Mouse (Mus musculus): Measurements from ENCODE around the gene Il6st. TPM values are rescaled to one million over a fixed set of nuclear protein-coding genes. Genes with fewer than 3 reads are reported as not detected.

Il6st gene
- polyA plus RNA-seq, 1 experiment: not detected

DNA sequence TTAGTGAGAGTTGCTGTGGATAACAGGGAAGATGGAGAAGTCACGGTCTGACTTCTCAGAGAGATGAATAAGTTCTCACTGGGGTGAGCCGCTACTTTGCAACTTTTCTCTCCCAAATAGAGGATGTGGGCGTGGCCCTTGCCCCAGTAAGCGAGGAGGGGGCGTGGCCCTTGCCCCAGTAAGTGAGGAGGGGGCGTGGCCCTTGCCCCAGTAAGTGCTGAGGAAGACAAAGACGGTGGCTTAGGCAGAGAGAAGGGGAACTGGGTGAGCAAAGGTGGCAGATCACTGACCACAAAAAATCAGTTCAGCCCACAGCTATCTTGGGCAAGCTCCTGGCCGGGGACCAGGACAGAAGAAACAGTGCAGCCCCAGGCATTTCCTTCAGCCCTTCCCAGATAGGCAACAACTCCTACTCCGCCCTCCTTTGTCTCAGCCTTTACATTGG, 23.9 kb upstream of the Il6st start:
- no peak for TF ChIP-seq POLR2A (IDR thresholded peaks at IDR 0.05; ENCODE audit: insufficient read depth, low read depth, low read length)
- no peak for TF ChIP-seq CTCF (IDR thresholded peaks at IDR 0.05; ENCODE audit: insufficient read depth, low read depth, low read length)
- Histone ChIP-seq H3K27ac (ENCODE audit: insufficient read depth, low read depth, low read length) (no peak overlapping the region), H3K4me1 (ENCODE audit: control insufficient read depth, insufficient read depth, low read length) (peaks cover 10% of the 10 kb centered on the region), H3K4me3 (ENCODE audit: insufficient read depth, low read depth, low read length) (no peak overlapping the region)
- 16% methylated on average over 9 of the region's 9 CpGs for WGBS

DNA sequence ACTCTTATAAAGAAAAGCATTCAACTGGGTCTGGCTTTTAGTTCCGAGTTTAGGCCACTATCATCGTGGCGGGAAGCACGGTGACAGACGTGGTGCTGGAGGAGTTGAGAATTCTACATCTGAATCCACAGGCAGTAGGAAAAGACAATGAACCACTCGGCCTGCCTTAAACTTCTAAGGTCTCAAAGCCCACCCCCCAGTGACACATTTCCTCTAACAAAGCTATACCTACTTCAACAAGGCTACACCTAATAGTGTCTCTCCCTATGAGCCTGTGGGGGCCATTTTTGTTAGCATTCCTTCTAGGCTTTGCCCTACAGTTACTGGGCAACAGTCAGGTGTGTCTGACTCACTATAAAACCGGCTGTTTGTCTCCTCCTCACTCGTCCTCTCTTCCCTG, 23.2 kb upstream of the Il6st start:
- TF ChIP-seq CTCF (IDR thresholded peaks at IDR 0.05; ENCODE audit: insufficient read depth, low read depth, low read length) (no peak), POLR2A (IDR thresholded peaks at IDR 0.05; ENCODE audit: insufficient read depth, low read depth, low read length) (no peak)
- Histone ChIP-seq H3K27ac (ENCODE audit: insufficient read depth, low read depth, low read length) (no peak overlapping the region), H3K4me1 (ENCODE audit: control insufficient read depth, insufficient read depth, low read length) (peaks cover 10% of the 10 kb centered on the region), H3K4me3 (ENCODE audit: insufficient read depth, low read depth, low read length) (no peak overlapping the region)
- WGBS: 82% methylated on average over 8 of the region's 8 CpGs

DNA sequence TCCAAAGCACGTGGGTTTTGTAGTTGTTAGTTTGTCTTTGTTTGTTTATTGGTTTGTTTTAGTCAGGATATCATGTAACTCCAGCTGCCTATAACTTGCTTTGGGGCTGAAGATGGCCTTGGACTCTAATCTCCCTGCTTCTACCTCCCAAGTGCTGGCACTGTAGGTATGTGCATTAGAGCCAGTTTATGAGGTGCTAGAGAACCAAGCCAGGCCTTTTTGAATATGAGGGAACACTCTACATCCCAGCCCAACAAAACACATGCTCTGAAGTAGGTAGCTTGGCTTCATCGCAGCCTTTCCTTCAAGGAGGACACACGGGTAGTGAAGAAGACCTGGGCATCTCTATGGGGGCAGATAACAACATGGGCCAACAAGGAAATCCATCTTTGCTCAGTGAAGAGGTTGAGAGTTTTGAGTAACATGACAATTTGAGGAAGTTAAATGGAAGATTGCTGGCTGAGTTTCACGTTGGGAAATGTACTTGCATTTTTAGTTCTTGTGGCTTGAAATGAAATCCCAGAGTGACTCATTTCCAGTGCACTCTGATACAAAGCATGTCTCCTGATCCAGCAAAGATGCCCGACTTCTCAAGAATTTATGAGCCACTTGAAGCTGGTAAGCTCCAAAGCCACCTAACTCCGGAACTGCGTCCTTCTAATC, 20.9 kb upstream of the Il6st start:
- peaks cover 9% of the 10 kb centered on the region for H3K4me1 ChIP-seq (ENCODE audit: control insufficient read depth, insufficient read depth, low read length)
- no peak overlapping the region for H3K27ac ChIP-seq (ENCODE audit: insufficient read depth, low read depth, low read length)
- no peak overlapping the region for H3K4me3 ChIP-seq (ENCODE audit: insufficient read depth, low read depth, low read length)
- WGBS: 88% methylated on average over 7 of the region's 7 CpGs
- TF ChIP-seq CTCF (IDR thresholded peaks at IDR 0.05; ENCODE audit: insufficient read depth, low read depth, low read length) (no peak), POLR2A (IDR thresholded peaks at IDR 0.05; ENCODE audit: insufficient read depth, low read depth, low read length) (no peak)

DNA sequence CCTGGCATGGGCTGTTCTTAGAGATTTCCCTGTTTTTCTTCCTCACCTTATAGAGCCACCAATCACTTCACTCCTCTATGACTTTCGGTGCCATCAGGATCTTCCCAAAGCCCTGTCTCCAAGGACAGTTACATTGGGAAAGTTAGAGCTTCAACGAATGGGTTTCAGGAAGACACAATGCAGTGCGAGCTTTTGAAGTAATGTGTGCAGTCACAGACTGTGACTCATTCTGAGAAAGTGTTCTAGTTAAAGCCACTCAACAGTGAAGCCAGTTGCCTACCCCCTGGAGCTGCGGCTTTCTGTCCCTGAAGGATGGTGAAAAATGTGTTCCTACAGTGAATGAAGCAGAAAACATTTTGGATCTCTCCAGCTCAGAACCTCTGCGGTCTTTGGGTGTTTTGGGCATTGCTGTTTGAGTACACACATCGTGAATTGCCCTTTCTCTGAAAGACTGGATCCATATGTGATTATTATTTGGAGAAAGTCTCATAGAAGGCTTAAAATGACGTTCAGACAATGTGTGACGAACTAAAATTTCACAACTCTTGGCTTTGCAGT, 16.7 kb upstream of the Il6st start:
- TF ChIP-seq CTCF (IDR thresholded peaks at IDR 0.05; ENCODE audit: insufficient read depth, low read depth, low read length) (no peak), POLR2A (IDR thresholded peaks at IDR 0.05; ENCODE audit: insufficient read depth, low read depth, low read length) (no peak)
- 63% methylated on average over 8 of the region's 8 CpGs for WGBS
- no peak overlapping the region for H3K27ac ChIP-seq (ENCODE audit: insufficient read depth, low read depth, low read length)
- no peaks in the 10 kb centered on the region for H3K4me1 ChIP-seq (ENCODE audit: control insufficient read depth, insufficient read depth, low read length)
- no peak overlapping the region for H3K4me3 ChIP-seq (ENCODE audit: insufficient read depth, low read depth, low read length)

DNA sequence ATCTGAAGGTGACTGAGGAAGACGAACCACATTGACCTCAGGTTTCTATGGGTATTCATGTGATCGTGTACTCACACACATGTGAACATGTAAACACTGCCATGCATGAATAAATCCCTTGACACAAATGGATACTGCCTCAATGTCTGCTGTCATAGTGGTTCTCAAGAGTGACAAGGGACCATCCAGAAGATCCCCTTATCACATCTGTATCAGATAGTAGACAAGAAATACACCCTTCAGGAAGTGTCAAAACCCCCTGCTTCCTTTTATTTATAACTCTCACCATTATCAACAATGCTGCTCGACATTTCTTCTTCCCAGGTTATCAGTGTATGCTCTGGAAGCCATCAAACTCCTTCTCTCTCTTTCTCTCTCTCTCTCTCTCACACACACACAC, 13.7 kb upstream of the Il6st start:
- Histone ChIP-seq H3K4me3 (ENCODE audit: insufficient read depth, low read depth, low read length) (no peak overlapping the region), H3K4me1 (ENCODE audit: control insufficient read depth, insufficient read depth, low read length) (no peaks in the 10 kb centered on the region), H3K27ac (ENCODE audit: insufficient read depth, low read depth, low read length) (no peak overlapping the region)
- WGBS: 87% methylated on average over 3 of the region's 3 CpGs
- TF ChIP-seq POLR2A (IDR thresholded peaks at IDR 0.05; ENCODE audit: insufficient read depth, low read depth, low read length) (no peak), CTCF (IDR thresholded peaks at IDR 0.05; ENCODE audit: insufficient read depth, low read depth, low read length) (no peak)

DNA sequence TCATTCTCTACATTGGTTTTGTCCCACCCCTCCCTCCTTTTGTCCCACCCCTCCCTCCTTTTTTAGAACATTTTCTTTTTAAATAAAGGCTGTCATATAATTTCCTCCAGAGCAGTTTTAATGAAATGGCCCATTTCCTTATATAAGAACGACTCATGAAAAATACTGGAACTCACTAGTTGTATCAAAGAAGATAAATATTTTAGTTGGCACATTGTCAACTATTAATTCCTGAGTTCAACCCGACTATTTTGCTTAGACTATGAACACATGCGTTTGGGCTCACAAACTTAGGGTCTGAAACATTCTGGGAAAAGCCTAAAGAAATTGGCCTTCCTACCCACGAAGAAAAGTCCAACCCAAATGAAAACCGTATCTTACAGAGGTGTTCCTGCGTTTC, 6.5 kb upstream of the Il6st start:
- WGBS: 80% methylated on average over 6 of the region's 6 CpGs
- H3K4me1 ChIP-seq (ENCODE audit: control insufficient read depth, insufficient read depth, low read length): no peaks in the 10 kb centered on the region
- H3K27ac ChIP-seq (ENCODE audit: insufficient read depth, low read depth, low read length): no peak overlapping the region
- no peak for TF ChIP-seq CTCF (IDR thresholded peaks at IDR 0.05; ENCODE audit: insufficient read depth, low read depth, low read length)
- TF ChIP-seq POLR2A (IDR thresholded peaks at IDR 0.05; ENCODE audit: insufficient read depth, low read depth, low read length): no peak
- no peak overlapping the region for H3K4me3 ChIP-seq (ENCODE audit: insufficient read depth, low read depth, low read length)

DNA sequence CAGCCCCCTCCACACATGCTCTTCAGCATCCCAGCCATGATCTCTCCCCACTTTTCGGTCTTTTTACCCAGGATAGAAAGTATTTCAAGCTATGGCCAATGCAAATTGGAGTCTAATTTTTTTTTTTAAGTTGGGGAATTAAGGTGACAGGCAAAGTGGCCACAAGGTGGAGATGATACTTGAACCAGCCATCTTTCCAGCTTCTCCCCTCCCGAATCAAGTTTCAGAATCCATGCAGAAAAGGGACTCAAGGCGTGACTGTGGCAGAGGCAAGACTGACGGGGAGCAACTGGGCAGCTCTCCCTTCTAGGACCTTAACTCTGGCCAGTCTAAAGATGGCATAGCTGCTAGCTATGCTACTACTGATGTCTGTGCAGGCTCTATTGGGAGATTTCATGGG, 5.9 kb upstream of the Il6st start:
- H3K4me3 ChIP-seq (ENCODE audit: insufficient read depth, low read depth, low read length): no peak overlapping the region
- H3K4me1 ChIP-seq (ENCODE audit: control insufficient read depth, insufficient read depth, low read length): no peaks in the 10 kb centered on the region
- no peak overlapping the region for H3K27ac ChIP-seq (ENCODE audit: insufficient read depth, low read depth, low read length)
- no peak for TF ChIP-seq POLR2A (IDR thresholded peaks at IDR 0.05; ENCODE audit: insufficient read depth, low read depth, low read length)
- TF ChIP-seq CTCF (IDR thresholded peaks at IDR 0.05; ENCODE audit: insufficient read depth, low read depth, low read length): no peak
- 87% methylated on average over 4 of the region's 4 CpGs for WGBS

DNA sequence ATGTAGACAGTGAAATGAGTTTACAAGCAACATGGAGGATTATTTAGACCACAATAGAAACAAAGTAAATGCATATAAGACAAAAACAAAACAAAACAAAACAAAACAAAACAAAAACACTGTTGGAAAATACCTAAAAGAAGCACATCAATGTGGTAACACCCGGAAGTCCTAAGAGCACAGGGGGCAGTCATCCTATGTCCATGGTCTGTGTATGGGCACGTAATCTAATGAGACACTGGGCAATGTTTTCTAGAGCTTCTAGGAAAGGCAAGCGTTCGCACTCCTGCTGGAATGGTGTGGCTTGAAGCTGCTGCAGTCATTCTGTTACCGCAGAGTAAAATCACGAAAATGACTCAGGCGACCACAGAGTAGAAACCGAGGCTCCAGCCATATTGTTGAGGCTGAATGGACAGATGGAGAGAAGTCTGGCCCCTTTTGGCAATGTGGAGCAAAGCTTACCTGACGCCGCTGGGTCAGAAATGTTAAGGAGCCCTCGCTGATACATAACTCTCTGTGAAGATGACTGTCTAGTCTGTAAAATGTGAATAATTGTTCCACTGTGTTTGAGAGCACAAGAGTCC, 5.3 kb upstream of the Il6st start:
- Histone ChIP-seq H3K27ac (ENCODE audit: insufficient read depth, low read depth, low read length) (no peak overlapping the region), H3K4me3 (ENCODE audit: insufficient read depth, low read depth, low read length) (no peak overlapping the region), H3K4me1 (ENCODE audit: control insufficient read depth, insufficient read depth, low read length) (no peaks in the 10 kb centered on the region)
- no peak for TF ChIP-seq POLR2A (IDR thresholded peaks at IDR 0.05; ENCODE audit: insufficient read depth, low read depth, low read length)
- TF ChIP-seq CTCF (IDR thresholded peaks at IDR 0.05; ENCODE audit: insufficient read depth, low read depth, low read length): no peak
- WGBS: 94% methylated on average over 11 of the region's 11 CpGs

DNA sequence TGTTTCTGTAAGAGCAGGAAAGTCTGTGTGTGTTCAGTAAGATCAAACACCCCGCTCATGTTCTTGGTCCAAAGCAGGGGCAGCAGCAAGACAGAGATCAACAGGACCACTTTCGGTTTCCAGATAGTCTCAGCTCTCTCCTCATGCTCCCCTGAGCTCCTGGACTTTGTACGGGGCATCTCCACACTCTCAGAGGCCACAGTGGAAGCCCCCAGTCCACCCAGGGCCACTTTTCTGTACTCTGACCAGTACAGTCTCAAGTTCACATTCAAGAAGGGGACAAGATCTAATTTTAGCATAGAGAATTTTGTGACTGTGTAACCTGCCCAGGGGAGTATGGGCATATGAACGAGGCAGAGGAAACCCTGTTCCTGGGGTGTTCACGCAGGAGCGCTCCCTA, 3.9 kb upstream of the Il6st start:
- Histone ChIP-seq H3K27ac (ENCODE audit: insufficient read depth, low read depth, low read length) (no peak overlapping the region), H3K4me1 (ENCODE audit: control insufficient read depth, insufficient read depth, low read length) (no peaks in the 10 kb centered on the region), H3K4me3 (ENCODE audit: insufficient read depth, low read depth, low read length) (no peak overlapping the region)
- WGBS: 82% methylated on average over 6 of the region's 6 CpGs
- TF ChIP-seq POLR2A (IDR thresholded peaks at IDR 0.05; ENCODE audit: insufficient read depth, low read depth, low read length) (no peak), CTCF (IDR thresholded peaks at IDR 0.05; ENCODE audit: insufficient read depth, low read depth, low read length) (no peak)
